Mouse (Mus musculus): ENCODE results near the gene H2-D1.
"Not testable (repeated sequence)": the region's sequence is repeated elsewhere in the genome, so short reads cannot be mapped to it uniquely, and the experiment has no call there.

H2-D1 gene

GRCm38 (mm10) chr17:35257378-35257777 is 5.2 kb upstream of the H2-D1 start:
- no peak for DNase-seq (ENCODE audit: low read depth, low spot score)

- peak; percentile 99 for DNase-seq (ENCODE audit: low read depth, low spot score)
Measured at GRCm38 (mm10) chr17:35257824-35258491, 4.6 kb upstream of the H2-D1 start.

- DNase-seq (ENCODE audit: low read depth, low spot score) = peak; percentile 74
Measured at GRCm38 (mm10) chr17:35258492-35259478, 3.7 kb upstream of the H2-D1 start.

GRCm38 (mm10) chr17:35259621-35260020 is 2.9 kb upstream of the H2-D1 start:
- no peak for DNase-seq (ENCODE audit: low read depth, low spot score)

GRCm38 (mm10) chr17:35261651-35262050 is 879 bp upstream of the H2-D1 start:
- DNase-seq (ENCODE audit: low read depth, low spot score) = no peak

- DNase-seq (ENCODE audit: low read depth, low spot score) = no peak
Measured at GRCm38 (mm10) chr17:35263523-35263883, 973 bp downstream of the H2-D1 start.

GRCm38 (mm10) chr17:35267399-35268086 is 5.0 kb downstream of the H2-D1 start:
- DNase-seq (ENCODE audit: low read depth, low spot score) = no peak

GRCm38 (mm10) chr17:35269653-35270347 is 7.3 kb downstream of the H2-D1 start:
- DNase-seq (ENCODE audit: low read depth, low spot score) = peak; percentile 83

- no peak for DNase-seq (ENCODE audit: low read depth, low spot score)
Measured at GRCm38 (mm10) chr17:35272249-35272648, 9.7 kb downstream of the H2-D1 start.

- peak; percentile 92 for DNase-seq (ENCODE audit: low read depth, low spot score)
Measured at GRCm38 (mm10) chr17:35274770-35275169, 12.2 kb downstream of the H2-D1 start.

GRCm38 (mm10) chr17:35276304-35276864 is 13.9 kb downstream of the H2-D1 start:
- no peak for DNase-seq (ENCODE audit: low read depth, low spot score)

GRCm38 (mm10) chr17:35278049-35278448 is 15.5 kb downstream of the H2-D1 start:
- DNase-seq (ENCODE audit: low read depth, low spot score) = no peak

GRCm38 (mm10) chr17:35278957-35279688 is 16.6 kb downstream of the H2-D1 start:
- no peak for DNase-seq (ENCODE audit: low read depth, low spot score)

GRCm38 (mm10) chr17:35280276-35280675 is 17.7 kb downstream of the H2-D1 start:
- no peak for DNase-seq (ENCODE audit: low read depth, low spot score)

GRCm38 (mm10) chr17:35285431-35285830 is 22.9 kb downstream of the H2-D1 start:
- no peak for DNase-seq (ENCODE audit: low read depth, low spot score)

GRCm38 (mm10) chr17:35295796-35296195 is 33.3 kb downstream of the H2-D1 start:
- peak; percentile 78 for DNase-seq (ENCODE audit: low read depth, low spot score)

GRCm38 (mm10) chr17:35300261-35300945 is 37.9 kb downstream of the H2-D1 start:
- not testable (repeated sequence) for DNase-seq (ENCODE audit: low read depth, low spot score)

- peak; percentile 95 for DNase-seq (ENCODE audit: low read depth, low spot score)
Measured at GRCm38 (mm10) chr17:35301645-35302258, 39.2 kb downstream of the H2-D1 start.

GRCm38 (mm10) chr17:35303271-35303670 is 40.7 kb downstream of the H2-D1 start:
- DNase-seq (ENCODE audit: low read depth, low spot score) = no peak
